Mouse (Mus musculus): ENCODE data around the gene Socs1. TPM values are rescaled to one million over a fixed set of nuclear protein-coding genes. Genes with fewer than 3 reads are reported as not detected.
"Not testable (repeated sequence)": the region's sequence is repeated elsewhere in the genome, so short reads cannot be mapped to it uniquely, and the experiment has no call there.

Socs1 gene
- polyA plus RNA-seq, 1 experiment from 2014 or later = 3.8 TPM

DNA sequence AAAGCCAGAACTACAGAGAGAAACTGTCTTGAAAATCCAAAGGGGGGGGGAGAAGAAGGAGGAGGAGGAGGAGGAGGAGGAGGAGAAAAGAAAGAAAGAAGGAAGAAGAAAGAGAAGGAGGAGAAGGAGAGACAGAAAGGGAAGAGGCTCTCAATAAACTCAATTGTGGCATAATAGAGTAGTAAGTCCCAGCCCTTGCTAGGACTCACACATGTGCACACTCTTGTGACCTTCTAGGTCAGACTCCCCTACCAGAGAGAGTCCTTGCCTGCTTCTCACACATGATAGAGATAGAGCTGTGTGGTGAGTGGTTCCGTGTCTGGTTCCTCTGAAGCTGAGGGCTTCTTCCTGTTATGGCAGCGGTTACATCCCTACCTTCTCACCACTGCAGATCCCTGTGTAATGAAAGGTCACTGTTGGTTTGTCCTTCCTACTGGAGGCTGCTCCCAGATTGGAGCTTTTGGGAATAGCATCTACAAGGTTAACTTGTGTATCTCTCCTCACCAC, 27.6 kb upstream of the Socs1 start, which contains the start of gene Gm11172:
Gene Gm11172 (plus strand): TSS at position 51 of the 507 bp plus-strand sequence.
- H3K9me3 ChIP-seq (ENCODE audit: control insufficient read depth) = no peaks in the 10 kb centered on the region
- 87% methylated on average over 2 of the region's 2 CpGs for WGBS
- H3K4me1 ChIP-seq (replicated peaks; ENCODE audit: control insufficient read depth, insufficient read depth, low read length) = 0 out of 2 replicates have a peak, but pooled peaks cover 3% of the 10 kb centered on the region

DNA sequence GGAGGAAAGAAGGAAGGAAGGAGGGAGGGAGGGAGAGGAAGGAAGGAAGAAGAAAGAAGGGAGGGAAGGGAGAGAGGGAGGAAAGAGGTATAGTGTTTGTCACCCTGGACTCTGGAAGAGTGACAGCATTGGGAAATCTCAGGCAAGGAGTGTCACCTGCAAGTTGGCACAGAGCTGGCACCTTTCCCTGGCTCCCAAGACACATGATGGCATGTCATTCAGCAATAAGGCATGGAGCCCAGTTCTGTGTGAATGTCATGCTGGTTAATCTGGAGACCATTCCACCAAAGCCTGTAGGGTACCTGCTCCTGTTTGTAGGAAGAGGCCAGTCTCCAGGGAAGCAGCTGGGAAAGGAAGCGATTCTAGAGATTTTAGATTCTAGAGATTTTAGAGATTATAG, 25.0 kb upstream of the Socs1 start:
- H3K36me3 ChIP-seq (ENCODE audit: control insufficient read depth, insufficient read depth) = no peaks in the 10 kb centered on the region
- no peak for ATAC-seq
- no peak for TF ChIP-seq CTCF (IDR thresholded peaks at IDR 0.05; ENCODE audit: low read depth)
- H3K9me3 ChIP-seq (ENCODE audit: control insufficient read depth) = no peaks in the 10 kb centered on the region
- WGBS = 90% methylated on average over 1 of the region's 1 CpGs
- no peak overlapping the region for H3K9ac ChIP-seq (ENCODE audit: low read depth, low read length)
- no peak overlapping the region for H3K4me3 ChIP-seq (ENCODE audit: low read depth, low read length)
- H3K27me3 ChIP-seq (replicated peaks; ENCODE audit: control insufficient read depth, insufficient read depth, low read length) = peaks cover 7% of the 10 kb centered on the region; the same call in 1 of the 2 replicates
- no peak overlapping the region for H3K27ac ChIP-seq (ENCODE audit: low read depth, low read length)
- H3K4me1 ChIP-seq (replicated peaks; ENCODE audit: control insufficient read depth, insufficient read depth, low read length) = 0 out of 2 replicates have a peak, but pooled peaks cover 3% of the 10 kb centered on the region
- H3K4me2 ChIP-seq (replicated peaks; ENCODE audit: low read depth) = no peak overlapping the region

More for the DNA sequence above, 27.6 kb upstream of the Socs1 start, which contains the start of gene Gm11172:
- no peak for TF ChIP-seq CTCF (IDR thresholded peaks at IDR 0.05; ENCODE audit: low read depth)
- ATAC-seq = no peak
- Histone ChIP-seq H3K27me3 (replicated peaks; ENCODE audit: control insufficient read depth, insufficient read depth, low read length) (peaks cover 7% of the 10 kb centered on the region; the same call in 1 of the 2 replicates), H3K36me3 (ENCODE audit: control insufficient read depth, insufficient read depth) (no peaks in the 10 kb centered on the region), H3K27ac (ENCODE audit: low read depth, low read length) (no peak within 1 kb of the TSS), H3K9ac (ENCODE audit: low read depth, low read length) (no peak within 1 kb of the TSS), H3K4me2 (replicated peaks; ENCODE audit: low read depth) (no peak within 1 kb of the TSS), H3K4me3 (ENCODE audit: low read depth, low read length) (no peak within 1 kb of the TSS)

DNA sequence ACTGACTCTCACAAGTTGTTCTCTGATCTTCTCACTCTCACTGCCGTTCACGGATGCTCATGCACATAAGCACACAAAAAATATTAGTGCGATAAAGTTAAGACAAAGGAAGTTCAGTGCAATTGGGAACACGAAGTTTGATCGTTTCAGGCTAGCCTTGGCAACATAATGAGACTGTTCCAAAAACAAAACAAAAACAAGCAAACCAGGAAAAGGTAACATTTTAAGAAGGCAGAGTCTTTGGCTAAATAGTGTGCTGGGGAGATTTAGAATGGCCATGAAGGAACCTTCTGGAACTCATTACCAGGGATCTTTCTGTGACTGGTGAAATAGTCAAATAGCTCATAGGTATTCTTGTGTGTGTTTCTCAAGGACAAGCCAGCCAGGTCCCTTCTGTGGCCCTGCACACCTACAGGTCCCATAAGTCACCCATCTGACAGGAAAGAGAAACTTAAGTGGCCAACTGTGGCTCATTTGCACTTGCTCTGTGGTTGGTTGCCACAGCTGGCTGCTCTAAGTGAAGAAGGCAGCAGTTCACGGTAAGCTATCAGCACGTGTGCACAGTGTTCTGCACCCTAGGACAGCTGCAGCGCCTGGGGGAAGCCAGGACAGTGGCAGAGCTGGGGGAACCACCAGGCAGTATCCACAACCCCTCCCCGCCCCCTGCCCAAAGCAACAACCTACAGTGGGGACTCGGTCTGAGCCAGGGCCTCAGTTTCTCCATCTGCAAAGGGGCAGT, 20.6 kb upstream of the Socs1 start, which contains the start of gene Prm1:
Gene Prm1 (minus strand): TSS at position 51 of the 739 bp plus-strand sequence.
- WGBS = 86% methylated on average over 10 of the region's 10 CpGs
- Histone ChIP-seq H3K9me3 (ENCODE audit: control insufficient read depth) (no peaks in the 10 kb centered on the region), H3K4me2 (replicated peaks; ENCODE audit: low read depth) (no peak within 1 kb of the TSS), H3K27me3 (replicated peaks; ENCODE audit: control insufficient read depth, insufficient read depth, low read length) (peaks cover 7% of the 10 kb centered on the region; the same call in 1 of the 2 replicates), H3K9ac (ENCODE audit: low read depth, low read length) (no peak within 1 kb of the TSS), H3K36me3 (ENCODE audit: control insufficient read depth, insufficient read depth) (no peaks in the 10 kb centered on the region), H3K4me3 (ENCODE audit: low read depth, low read length) (no peak within 1 kb of the TSS), H3K4me1 (replicated peaks; ENCODE audit: control insufficient read depth, insufficient read depth, low read length) (no peaks in the 10 kb centered on the region), H3K27ac (ENCODE audit: low read depth, low read length) (no peak within 1 kb of the TSS)
- TF ChIP-seq CTCF (IDR thresholded peaks at IDR 0.05; ENCODE audit: low read depth) = no peak
- ATAC-seq = no peak

DNA sequence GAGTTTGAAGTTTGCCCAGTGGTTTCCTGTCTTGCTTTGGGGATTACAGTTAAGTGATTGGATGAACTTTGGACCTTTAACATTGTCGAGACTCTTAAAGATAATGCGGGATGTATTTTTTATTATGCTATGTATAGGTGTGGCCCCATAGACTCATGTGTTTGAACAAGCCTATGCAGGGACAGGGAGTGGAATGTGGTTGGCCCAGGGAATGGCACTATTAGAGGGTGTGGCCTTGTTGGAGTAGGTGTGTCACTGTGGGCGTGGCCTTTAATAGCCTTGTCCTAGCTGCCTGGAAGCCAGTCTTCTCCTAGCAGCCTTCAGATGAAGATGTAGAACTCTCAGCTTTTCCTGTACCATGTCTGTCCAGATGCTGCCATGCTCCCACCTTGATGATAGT, 17.1 kb upstream of the Socs1 start:
- H3K9ac ChIP-seq (ENCODE audit: low read depth, low read length) = not testable (repeated sequence)
- ATAC-seq = peak; percentile 98
- 40% methylated on average over 3 of the region's 3 CpGs for WGBS

DNA sequence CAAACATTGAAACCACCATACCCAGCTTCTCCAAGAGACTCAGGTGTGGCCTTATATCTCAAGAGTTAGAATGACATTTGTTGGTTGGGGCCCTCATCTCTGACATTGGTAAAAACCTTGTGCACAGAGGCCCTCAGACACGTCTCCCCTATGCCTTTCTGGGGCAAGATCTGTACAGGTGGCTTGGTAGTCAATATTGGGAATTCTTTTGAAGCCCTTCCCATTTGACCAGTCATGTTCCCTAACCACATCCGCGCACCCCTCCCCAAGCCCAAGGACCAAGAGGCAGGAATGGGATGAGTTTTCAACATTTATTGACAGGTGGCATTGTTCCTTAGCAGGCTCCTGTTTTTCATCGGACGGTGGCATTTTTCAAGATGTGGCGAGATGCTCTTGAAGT, 10.7 kb upstream of the Socs1 start, which contains the start of gene Prm2:
Gene Prm2 (minus strand): TSS at position 101 of the 400 bp plus-strand sequence.
- no peak for TF ChIP-seq CTCF (IDR thresholded peaks at IDR 0.05; ENCODE audit: low read depth)
- peaks cover 21% of the 10 kb centered on the region; the same call in 1 of the 2 replicates for H3K27me3 ChIP-seq (replicated peaks; ENCODE audit: control insufficient read depth, insufficient read depth, low read length)
- ATAC-seq = no peak
- WGBS = 68% methylated on average over 6 of the region's 6 CpGs
- H3K9me3 ChIP-seq (ENCODE audit: control insufficient read depth) = no peaks in the 10 kb centered on the region
- no peak within 1 kb of the TSS for H3K9ac ChIP-seq (ENCODE audit: low read depth, low read length)
- H3K4me3 ChIP-seq (ENCODE audit: low read depth, low read length) = no peak within 1 kb of the TSS
- H3K36me3 ChIP-seq (ENCODE audit: control insufficient read depth, insufficient read depth) = no peaks in the 10 kb centered on the region
- no peaks in the 10 kb centered on the region for H3K4me1 ChIP-seq (replicated peaks; ENCODE audit: control insufficient read depth, insufficient read depth, low read length)
- no peak within 1 kb of the TSS for H3K27ac ChIP-seq (ENCODE audit: low read depth, low read length)
- H3K4me2 ChIP-seq (replicated peaks; ENCODE audit: low read depth) = no peak within 1 kb of the TSS

More for the DNA sequence above, 17.1 kb upstream of the Socs1 start:
- H3K4me1 ChIP-seq (replicated peaks; ENCODE audit: control insufficient read depth, insufficient read depth, low read length); H3K4me3 ChIP-seq (ENCODE audit: low read depth, low read length); H3K36me3 ChIP-seq (ENCODE audit: control insufficient read depth, insufficient read depth); H3K27ac ChIP-seq (ENCODE audit: low read depth, low read length); H3K9me3 ChIP-seq (ENCODE audit: control insufficient read depth); H3K4me2 ChIP-seq (replicated peaks; ENCODE audit: low read depth); H3K27me3 ChIP-seq (replicated peaks; ENCODE audit: control insufficient read depth, insufficient read depth, low read length): not testable (repeated sequence)

DNA sequence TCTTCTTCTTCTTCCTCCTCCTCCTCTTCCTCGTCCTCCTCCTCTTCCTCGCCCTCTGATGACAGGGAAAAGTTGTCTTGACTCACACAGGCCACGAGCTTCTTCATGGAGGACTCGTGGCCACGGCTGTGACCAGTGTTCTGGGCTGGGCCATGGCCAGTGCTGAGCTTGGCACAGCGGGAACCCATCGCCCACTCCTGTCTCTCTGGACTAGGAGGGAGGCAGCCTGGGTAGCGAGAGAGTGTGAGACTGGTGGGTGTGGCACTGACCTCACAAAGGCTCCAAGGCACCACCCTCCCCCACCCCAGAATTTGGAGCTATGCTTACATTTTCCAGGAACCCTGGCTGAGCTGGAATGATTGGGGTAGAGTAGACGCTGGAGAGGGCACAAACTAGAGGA, 5.4 kb upstream of the Socs1 start, which contains the start of gene Prm3:
Gene Prm3 (minus strand): TSS at position 213 of the 400 bp plus-strand sequence.
- H3K4me3 ChIP-seq (ENCODE audit: low read depth, low read length) = no peak within 1 kb of the TSS
- H3K4me1 ChIP-seq (replicated peaks; ENCODE audit: control insufficient read depth, insufficient read depth, low read length) = no peaks in the 10 kb centered on the region
- no peak within 1 kb of the TSS for H3K4me2 ChIP-seq (replicated peaks; ENCODE audit: low read depth)
- H3K27me3 ChIP-seq (replicated peaks; ENCODE audit: control insufficient read depth, insufficient read depth, low read length) = 0 out of 2 replicates have a peak, but pooled peaks cover 6% of the 10 kb centered on the region
- H3K9me3 ChIP-seq (ENCODE audit: control insufficient read depth) = no peaks in the 10 kb centered on the region
- no peaks in the 10 kb centered on the region for H3K36me3 ChIP-seq (ENCODE audit: control insufficient read depth, insufficient read depth)
- H3K27ac ChIP-seq (ENCODE audit: low read depth, low read length) = no peak within 1 kb of the TSS
- TF ChIP-seq CTCF (IDR thresholded peaks at IDR 0.05; ENCODE audit: low read depth) = no peak
- no peak within 1 kb of the TSS for H3K9ac ChIP-seq (ENCODE audit: low read depth, low read length)
- no peak for ATAC-seq
- WGBS = 84% methylated on average over 9 of the region's 9 CpGs

All from intestine, postnatal 0 days (tissue).